Mouse (Mus musculus) E14TG2a.4 (cell line): ENCODE measurements around the gene Apoc2.

Experiments used
- H3K27me3 ChIP-seq: 2 replicates; pipeline ENCODE4 v1.6.1; 2014; ENCODE audit warnings: low read length, control low read depth; ENCODE audit not compliant: insufficient read depth
- H3K36me3 ChIP-seq: 2 replicates; pipeline ENCODE4 v1.6.1; 2014; ENCODE audit warnings: low read length, control low read depth; ENCODE audit not compliant: insufficient read depth
- H3K4me1 ChIP-seq: replicated peaks from 2 replicates; pipeline ENCODE4 v1.6.1; 2014; ENCODE audit warnings: low read depth, low read length, control low read depth
- H3K4me3 ChIP-seq: replicated peaks from 2 replicates; pipeline ENCODE4 v1.5.1; 2014; ENCODE audit warnings: mild to moderate bottlenecking, low read length
- H3K9me3 ChIP-seq: 2 replicates; pipeline ENCODE4 v1.6.1; 2014; ENCODE audit warnings: low read length, control low read depth
- CTCF ChIP-seq: conservative IDR thresholded peaks from 2 replicates; pipeline ENCODE4 v1.5.1; 2014; ENCODE audit warnings: low read length
- NANOG ChIP-seq: IDR thresholded peaks from 2 replicates; pipeline ENCODE4 v1.6.1; 2014; ENCODE audit warnings: borderline replicate concordance, low read length, mixed read lengths
- POU5F1 ChIP-seq: IDR thresholded peaks from 2 replicates; pipeline ENCODE4 v1.6.1; 2014; ENCODE audit warnings: low read length, borderline replicate concordance

Apoc2 gene

DNA sequence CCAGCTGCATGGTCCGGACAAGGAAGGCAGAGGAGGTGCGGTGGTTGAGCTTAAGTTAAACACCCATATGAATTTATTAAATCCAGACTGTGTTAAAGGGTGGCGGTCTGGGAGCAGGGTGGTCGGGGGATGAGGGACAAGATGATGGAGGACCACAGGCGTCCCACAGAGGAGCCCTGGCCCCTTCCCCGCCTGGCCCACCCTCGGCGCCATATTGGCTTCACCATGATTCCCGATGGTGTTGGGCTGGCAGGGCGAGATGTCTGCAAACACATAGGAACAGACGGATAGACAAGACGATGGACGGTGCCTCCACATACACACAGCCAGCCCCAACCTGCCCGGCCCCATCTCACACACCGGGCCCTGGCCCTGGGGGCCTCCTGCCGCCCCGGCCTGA lies 44.5 kb downstream of the Apoc2 start:
- H3K27me3 ChIP-seq = no peaks in the 10 kb centered on the region
- TF ChIP-seq NANOG (no peak), POU5F1 (no peak), CTCF (no peak)
- H3K9me3 ChIP-seq = no peaks in the 10 kb centered on the region
- no peak overlapping the region for H3K4me3 ChIP-seq
- H3K36me3 ChIP-seq = peaks cover 65% of the 10 kb centered on the region
- peaks cover 54% of the 10 kb centered on the region for H3K4me1 ChIP-seq

DNA sequence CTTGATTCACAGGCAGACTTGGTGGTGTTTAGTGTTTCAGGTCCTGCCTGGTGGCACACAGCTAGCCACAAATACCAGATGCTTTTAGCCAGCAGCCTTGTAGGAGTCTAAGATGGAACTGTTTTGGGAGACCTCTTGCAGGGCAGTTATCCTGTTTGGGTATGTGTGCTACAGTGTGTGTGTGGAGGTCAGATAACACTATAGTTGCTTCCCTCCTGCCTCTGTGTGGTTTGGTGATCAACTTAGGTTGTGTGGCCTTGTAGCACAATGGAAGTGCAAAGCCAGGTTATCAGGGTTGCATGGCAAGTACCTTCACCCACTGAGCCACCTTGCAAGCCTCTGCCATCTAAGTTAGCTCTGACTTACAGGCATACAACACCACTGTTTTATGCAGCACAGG lies 45.0 kb downstream of the Apoc2 start:
- Histone ChIP-seq H3K27me3 (no peaks in the 10 kb centered on the region), H3K9me3 (no peaks in the 10 kb centered on the region), H3K4me1 (peaks cover 56% of the 10 kb centered on the region), H3K4me3 (no peak overlapping the region), H3K36me3 (peaks cover 61% of the 10 kb centered on the region)
- no peak for TF ChIP-seq POU5F1
- TF ChIP-seq CTCF = no peak
- no peak for TF ChIP-seq NANOG

DNA sequence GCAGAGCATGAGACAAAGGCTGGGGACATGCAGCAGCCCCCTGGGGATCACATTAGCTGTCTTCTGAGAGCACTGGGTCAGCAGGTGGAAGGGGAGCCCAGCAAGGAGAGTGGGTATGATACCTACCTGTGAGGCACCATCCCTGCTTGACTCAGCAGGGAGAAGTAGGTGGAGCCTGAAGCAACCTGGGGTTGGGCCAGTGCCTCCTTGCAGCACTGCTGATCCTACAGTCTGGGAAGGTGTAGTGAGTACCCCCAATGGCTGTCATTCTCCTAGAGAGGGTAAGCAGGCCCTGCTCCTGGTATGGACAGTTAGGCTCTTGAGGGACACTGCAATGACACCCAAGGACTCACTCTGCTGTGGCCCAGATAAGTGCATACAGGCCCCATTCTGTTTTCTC lies 45.5 kb downstream of the Apoc2 start:
- Histone ChIP-seq H3K4me3 (no peak overlapping the region), H3K36me3 (peaks cover 56% of the 10 kb centered on the region), H3K27me3 (no peaks in the 10 kb centered on the region), H3K4me1 (peaks cover 58% of the 10 kb centered on the region), H3K9me3 (no peaks in the 10 kb centered on the region)
- TF ChIP-seq POU5F1 (no peak), NANOG (no peak), CTCF (no peak)

DNA sequence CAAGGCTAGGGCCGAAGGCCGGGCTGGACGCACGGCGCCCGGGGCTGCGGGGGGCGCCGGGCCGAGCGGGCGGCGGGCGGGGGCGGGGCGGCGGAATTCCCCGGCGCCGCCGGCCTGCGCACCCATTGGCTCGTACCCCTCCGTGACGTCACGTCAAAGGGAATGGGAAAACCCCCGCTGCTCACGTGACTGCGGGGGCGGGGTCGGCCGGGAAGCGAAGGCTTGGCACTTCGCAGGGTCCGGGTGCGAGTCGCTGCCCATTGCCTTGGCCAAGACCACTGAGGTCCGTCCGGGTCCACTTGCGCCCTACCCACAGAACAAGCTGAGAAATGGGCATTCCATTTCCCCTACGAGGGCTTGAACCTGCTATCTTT lies 48.4 kb downstream of the Apoc2 start, which contains the start of gene Relb:
Gene Relb, minus strand, starts transcription at position 78 of the 374 bp plus-strand sequence.
- no peaks in the 10 kb centered on the region for H3K9me3 ChIP-seq
- peaks cover 27% of the 10 kb centered on the region for H3K36me3 ChIP-seq
- TF ChIP-seq NANOG (no peak), POU5F1 (no peak), CTCF (no peak)
- H3K4me1 ChIP-seq = peaks cover 57% of the 10 kb centered on the region
- H3K4me3 ChIP-seq = peak within 1 kb of the TSS; percentile 100
- no peaks in the 10 kb centered on the region for H3K27me3 ChIP-seq

DNA sequence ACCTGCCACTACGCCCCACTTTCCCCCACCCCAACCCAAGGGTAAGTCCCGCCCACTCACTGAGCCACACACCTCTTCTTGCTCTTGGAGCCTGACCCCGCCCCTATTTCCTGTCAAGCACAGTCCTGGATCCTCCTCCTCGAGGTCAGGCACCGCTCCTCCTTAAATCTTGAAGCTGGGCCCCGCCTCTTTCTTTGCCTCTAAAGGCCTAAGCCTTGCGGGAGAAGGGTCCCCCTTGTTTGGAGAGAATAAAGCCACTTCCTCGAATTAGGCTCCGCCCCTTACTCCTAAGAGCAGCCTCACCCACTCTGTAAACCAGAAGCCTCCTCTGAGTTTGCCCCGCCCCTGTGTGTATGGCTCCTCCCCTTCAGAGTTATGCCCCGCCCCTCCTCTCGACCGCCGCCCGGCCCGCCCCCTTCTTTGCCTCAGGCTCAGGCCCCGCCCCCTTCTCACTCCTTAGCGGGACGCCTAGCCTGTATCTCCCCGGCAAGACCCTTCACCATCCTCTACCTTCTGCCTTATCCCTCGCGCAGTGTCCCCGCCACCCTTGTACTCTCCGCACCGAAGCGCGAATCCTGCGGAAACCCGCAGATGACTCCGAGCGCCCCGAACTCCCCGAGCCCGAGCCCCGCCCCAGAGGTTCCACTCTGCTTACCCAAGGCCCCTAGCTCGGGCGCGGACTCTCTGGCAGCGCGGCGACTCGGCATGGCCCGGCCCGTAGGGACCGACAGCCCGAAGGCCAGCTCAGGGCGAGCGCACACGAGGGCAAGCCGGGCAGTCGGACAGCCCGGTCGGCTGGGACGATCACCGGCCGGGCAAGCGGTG lies 49.0 kb downstream of the Apoc2 start:
- peaks cover 21% of the 10 kb centered on the region for H3K36me3 ChIP-seq
- no peaks in the 10 kb centered on the region for H3K27me3 ChIP-seq
- peak overlapping the region; percentile 100 for H3K4me3 ChIP-seq
- peaks cover 57% of the 10 kb centered on the region for H3K4me1 ChIP-seq
- no peak for TF ChIP-seq POU5F1
- TF ChIP-seq CTCF = no peak
- TF ChIP-seq NANOG = no peak
- no peaks in the 10 kb centered on the region for H3K9me3 ChIP-seq

DNA sequence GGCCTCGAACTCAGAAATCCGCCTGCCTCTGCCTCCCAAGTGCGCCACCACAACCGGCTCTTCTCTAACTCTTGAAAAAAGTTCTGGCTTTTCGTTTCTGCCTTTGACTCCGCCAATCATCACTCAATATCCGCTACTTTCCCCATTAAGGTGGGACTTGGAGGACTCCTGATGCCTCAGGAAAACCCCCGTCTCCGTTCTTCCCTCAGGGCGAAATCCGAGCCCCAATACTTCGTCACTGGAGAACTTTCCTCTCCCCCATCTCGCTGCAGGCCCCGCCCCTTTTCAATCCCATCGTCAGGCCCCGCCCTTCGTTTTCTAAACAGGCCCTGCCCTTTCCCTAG lies 49.6 kb downstream of the Apoc2 start:
- TF ChIP-seq NANOG = no peak
- no peak for TF ChIP-seq CTCF
- no peak for TF ChIP-seq POU5F1
- Histone ChIP-seq H3K4me3 (peak overlapping the region; percentile 72), H3K36me3 (peaks cover 15% of the 10 kb centered on the region), H3K27me3 (no peaks in the 10 kb centered on the region), H3K9me3 (no peaks in the 10 kb centered on the region), H3K4me1 (peaks cover 57% of the 10 kb centered on the region)

DNA sequence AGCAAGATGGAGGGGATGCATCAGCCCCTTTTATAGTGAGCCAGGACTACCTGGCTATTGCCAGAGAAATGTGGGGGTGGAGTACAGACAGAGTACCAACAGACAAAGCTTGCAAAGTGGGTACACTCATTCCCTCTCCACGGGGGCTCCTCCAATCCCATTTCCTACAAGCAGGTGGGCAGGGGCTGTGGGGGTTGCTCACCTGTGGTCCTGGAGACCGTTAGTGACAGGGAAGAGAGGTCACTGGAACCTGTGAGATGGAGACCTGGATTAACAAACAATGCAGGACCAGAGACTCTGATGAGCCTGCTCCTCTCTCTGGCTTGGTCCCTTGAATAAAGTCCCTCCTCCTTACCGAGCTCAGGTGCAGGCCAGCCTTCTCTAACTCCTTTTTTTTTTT lies 50.0 kb downstream of the Apoc2 start:
- Histone ChIP-seq H3K36me3 (peaks cover 14% of the 10 kb centered on the region), H3K27me3 (no peaks in the 10 kb centered on the region), H3K4me3 (peak overlapping the region; percentile 72), H3K9me3 (no peaks in the 10 kb centered on the region), H3K4me1 (peaks cover 60% of the 10 kb centered on the region)
- TF ChIP-seq POU5F1 (no peak), CTCF (no peak), NANOG (no peak)

DNA sequence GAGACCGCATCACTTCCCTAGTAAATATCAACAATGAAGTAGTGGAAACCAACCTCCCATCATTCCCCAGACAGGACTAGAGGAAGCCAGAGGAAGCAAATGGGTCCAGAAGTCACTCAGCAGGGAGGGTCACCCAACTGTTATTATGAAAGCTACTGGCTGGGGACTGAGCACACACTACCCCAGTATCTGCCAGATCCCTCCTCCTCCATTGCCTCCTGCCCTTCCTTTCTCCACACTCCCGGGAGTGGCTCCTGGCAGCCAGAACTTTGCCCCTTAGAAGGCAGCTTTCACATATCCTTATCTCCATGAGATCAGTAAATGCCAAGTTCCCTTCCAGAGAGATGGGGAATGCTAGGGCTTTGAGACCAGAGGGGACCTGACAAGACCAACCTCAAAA lies 54.3 kb downstream of the Apoc2 start:
- 0 out of 2 replicates have a peak overlapping the region, but pooled peaks have one; percentile 29 for H3K4me3 ChIP-seq
- 0 out of 2 replicates have a peak, but pooled peaks cover 7% of the 10 kb centered on the region for H3K36me3 ChIP-seq
- peaks cover 75% of the 10 kb centered on the region for H3K4me1 ChIP-seq
- TF ChIP-seq CTCF = no peak
- TF ChIP-seq NANOG = no peak
- TF ChIP-seq POU5F1 = no peak
- H3K9me3 ChIP-seq = peaks cover 8% of the 10 kb centered on the region
- H3K27me3 ChIP-seq = no peaks in the 10 kb centered on the region

DNA sequence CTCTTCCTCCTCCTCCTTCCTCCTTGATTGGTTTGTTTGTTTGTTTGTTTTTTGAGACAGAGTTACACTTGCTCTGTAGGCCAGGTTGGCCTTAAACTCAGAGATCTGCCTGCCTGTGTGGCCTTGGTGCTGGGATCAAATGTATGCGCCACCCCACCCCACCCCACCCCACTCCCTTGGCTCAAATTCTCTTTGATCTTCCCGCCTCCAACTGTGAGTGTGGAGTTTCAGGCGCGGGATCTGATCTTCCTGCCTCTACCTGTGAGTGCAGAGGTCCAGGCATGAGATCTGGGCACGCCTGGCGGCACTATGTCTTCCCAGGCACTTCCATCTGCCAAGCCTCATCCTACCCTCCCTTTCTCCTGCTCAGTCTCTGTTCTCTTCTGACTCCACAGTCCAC lies 55.5 kb downstream of the Apoc2 start:
- Histone ChIP-seq H3K9me3 (peaks cover 8% of the 10 kb centered on the region), H3K4me3 (0 out of 2 replicates have a peak overlapping the region, but pooled peaks have one; percentile 29), H3K4me1 (peaks cover 81% of the 10 kb centered on the region), H3K27me3 (no peaks in the 10 kb centered on the region), H3K36me3 (peaks cover 13% of the 10 kb centered on the region)
- TF ChIP-seq CTCF (no peak), NANOG (no peak)
